Mouse (Mus musculus): ENCODE data around the gene Zfp276. TPM values are rescaled to one million over a fixed set of nuclear protein-coding genes. Genes with fewer than 3 reads are reported as not detected.

Zfp276 gene
- total and polyA plus RNA-seq, 2 experiments, result 24.5 to 26.3 TPM

DNA sequence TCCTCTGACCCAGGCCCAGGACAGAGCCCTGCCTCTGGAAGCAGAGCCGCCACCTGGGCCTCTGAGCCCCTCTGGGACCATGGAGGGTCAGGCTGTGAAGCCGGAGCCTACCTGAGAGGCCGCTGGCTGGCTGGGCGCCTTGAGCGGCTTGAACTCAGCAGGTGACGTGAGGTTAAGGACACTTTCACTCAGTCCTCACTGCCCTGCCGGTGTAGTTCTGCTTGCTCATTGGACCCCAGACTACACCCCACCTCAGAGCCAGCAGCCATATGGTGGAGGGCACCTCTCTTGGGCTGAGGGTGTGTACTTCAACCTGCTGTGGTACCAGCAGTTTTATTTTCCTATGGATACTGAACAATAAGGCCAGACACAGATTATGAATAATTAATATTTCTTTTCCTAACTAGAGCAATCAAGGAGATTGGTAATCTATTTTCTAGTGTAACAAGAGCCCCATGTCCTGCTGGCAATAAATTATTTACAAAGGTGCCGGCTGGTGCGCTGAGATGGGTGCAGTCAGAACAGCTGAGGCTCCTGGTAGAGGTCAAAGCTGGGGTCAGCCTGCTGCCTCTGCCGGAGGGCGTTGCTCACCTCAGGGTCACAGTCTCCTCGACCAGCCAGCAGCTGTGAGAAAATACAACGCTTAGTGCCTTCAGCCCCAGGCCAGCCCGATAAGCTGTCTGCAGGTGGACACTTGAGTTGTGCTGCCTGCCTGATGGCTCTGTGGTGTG is 14.1 kb downstream of the Zfp276 start:
- Histone ChIP-seq H3K36me3 (ENCODE audit: control insufficient read depth, insufficient read depth, low read length) (peaks cover 35% of the 10 kb centered on the region), H3K27ac (replicated peaks; ENCODE audit: insufficient read depth, low read depth, low read length) (no peak overlapping the region), H3K9ac (ENCODE audit: low read depth, low read length) (no peak overlapping the region), H3K79me2 (ENCODE audit: control insufficient read depth, insufficient read depth, low read length) (no peaks in the 10 kb centered on the region), H3K27me3 (ENCODE audit: control insufficient read depth, insufficient read depth, low read length) (no peaks in the 10 kb centered on the region), H3K4me1 (ENCODE audit: control insufficient read depth, insufficient read depth, low read length) (no peaks in the 10 kb centered on the region), H3K4me3 (ENCODE audit: insufficient read depth, low read depth, low read length) (no peak overlapping the region)
- DNase-seq (ENCODE audit: extremely low read depth, low read depth, low spot score), result no peak
- WGBS, result 63% methylated on average over 14 of the region's 14 CpGs
- TF ChIP-seq CTCF (IDR thresholded peaks at IDR 0.05; ENCODE audit: low read depth, low read length), result no peak
- TF ChIP-seq POLR2A (IDR thresholded peaks at IDR 0.05; ENCODE audit: extremely low read depth, insufficient read depth, low read length), result no peak

DNA sequence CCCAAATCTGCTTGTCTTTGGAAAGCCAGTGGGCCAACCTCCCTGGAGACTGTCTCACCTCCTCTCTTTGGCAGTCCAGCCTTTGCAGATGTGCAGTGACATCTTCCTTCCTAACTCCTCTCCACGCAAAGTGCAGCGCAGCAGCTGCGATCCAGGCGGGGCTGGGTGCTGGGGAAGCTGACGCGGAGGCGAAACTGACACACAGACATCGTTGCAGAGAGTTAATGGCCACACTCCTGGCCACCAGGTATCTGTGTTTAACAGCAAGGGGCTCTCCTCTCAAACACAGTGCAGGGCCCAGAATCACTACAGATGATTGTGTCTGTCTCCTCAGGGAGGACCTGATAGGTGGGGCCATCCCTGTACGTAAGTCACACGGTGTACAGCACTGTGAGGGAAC is 17.2 kb downstream of the Zfp276 start:
- 87% methylated on average over 10 of the region's 10 CpGs for WGBS
- Histone ChIP-seq H3K4me1 (ENCODE audit: control insufficient read depth, insufficient read depth, low read length) (no peaks in the 10 kb centered on the region), H3K79me2 (ENCODE audit: control insufficient read depth, insufficient read depth, low read length) (no peaks in the 10 kb centered on the region), H3K27me3 (ENCODE audit: control insufficient read depth, insufficient read depth, low read length) (no peaks in the 10 kb centered on the region), H3K9ac (ENCODE audit: low read depth, low read length) (no peak overlapping the region), H3K27ac (replicated peaks; ENCODE audit: insufficient read depth, low read depth, low read length) (no peak overlapping the region), H3K4me3 (ENCODE audit: insufficient read depth, low read depth, low read length) (no peak overlapping the region), H3K36me3 (ENCODE audit: control insufficient read depth, insufficient read depth, low read length) (peaks cover 11% of the 10 kb centered on the region)
- DNase-seq (ENCODE audit: extremely low read depth, low read depth, low spot score), result no peak
- TF ChIP-seq POLR2A (IDR thresholded peaks at IDR 0.05; ENCODE audit: extremely low read depth, insufficient read depth, low read length) (no peak), CTCF (IDR thresholded peaks at IDR 0.05; ENCODE audit: low read depth, low read length) (no peak)

DNA sequence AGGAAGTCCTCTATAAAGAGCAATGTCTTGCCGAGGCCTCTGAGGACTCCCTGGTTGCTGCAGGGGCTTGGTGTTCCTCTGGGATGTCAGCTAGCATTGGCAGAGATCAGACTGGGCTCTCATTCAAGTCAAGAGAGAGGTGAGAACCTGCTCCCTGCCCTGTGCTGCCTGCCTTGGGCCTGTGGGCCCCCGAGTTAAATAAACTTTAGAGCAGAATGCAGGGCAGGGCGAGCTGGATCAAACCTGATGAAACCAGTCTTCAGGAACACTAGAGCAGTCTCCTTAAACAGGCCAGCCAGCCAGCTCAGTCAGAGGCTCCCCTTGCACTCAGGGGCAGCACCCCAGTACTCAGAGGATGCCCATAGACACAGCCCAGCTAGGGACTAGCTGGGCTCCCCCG is 17.9 kb downstream of the Zfp276 start:
- no peak for TF ChIP-seq POLR2A (IDR thresholded peaks at IDR 0.05; ENCODE audit: extremely low read depth, insufficient read depth, low read length)
- TF ChIP-seq CTCF (IDR thresholded peaks at IDR 0.05; ENCODE audit: low read depth, low read length), result no peak
- Histone ChIP-seq H3K79me2 (ENCODE audit: control insufficient read depth, insufficient read depth, low read length) (no peaks in the 10 kb centered on the region), H3K4me3 (ENCODE audit: insufficient read depth, low read depth, low read length) (no peak overlapping the region), H3K27me3 (ENCODE audit: control insufficient read depth, insufficient read depth, low read length) (no peaks in the 10 kb centered on the region), H3K36me3 (ENCODE audit: control insufficient read depth, insufficient read depth, low read length) (peaks cover 5% of the 10 kb centered on the region; the same call in 1 of the 2 replicates), H3K4me1 (ENCODE audit: control insufficient read depth, insufficient read depth, low read length) (no peaks in the 10 kb centered on the region), H3K27ac (replicated peaks; ENCODE audit: insufficient read depth, low read depth, low read length) (no peak overlapping the region), H3K9ac (ENCODE audit: low read depth, low read length) (no peak overlapping the region)
- 84% methylated on average over 4 of the region's 4 CpGs for WGBS
- DNase-seq (ENCODE audit: extremely low read depth, low read depth, low spot score), result no peak

DNA sequence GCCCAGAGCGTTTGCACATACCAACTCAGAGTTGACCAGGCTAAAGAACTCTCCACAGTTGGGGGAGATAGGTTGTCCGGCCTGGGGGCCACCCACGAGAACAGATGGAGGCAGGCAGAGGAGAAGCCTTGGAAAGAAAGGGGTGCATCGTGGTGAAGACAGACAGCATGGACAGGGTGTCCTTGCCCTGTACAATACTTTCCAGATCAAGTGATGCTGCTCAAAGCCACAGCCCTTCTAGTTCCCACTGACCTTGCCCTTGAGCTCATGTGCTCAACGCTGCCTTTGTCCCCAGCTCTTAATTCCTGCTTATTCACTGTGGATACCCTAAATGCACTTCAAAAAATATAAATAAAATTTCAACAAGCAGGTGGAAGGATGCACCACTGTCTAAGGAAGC is 20.5 kb downstream of the Zfp276 start:
- no peak for TF ChIP-seq CTCF (IDR thresholded peaks at IDR 0.05; ENCODE audit: low read depth, low read length)
- no peak for TF ChIP-seq POLR2A (IDR thresholded peaks at IDR 0.05; ENCODE audit: extremely low read depth, insufficient read depth, low read length)

DNA sequence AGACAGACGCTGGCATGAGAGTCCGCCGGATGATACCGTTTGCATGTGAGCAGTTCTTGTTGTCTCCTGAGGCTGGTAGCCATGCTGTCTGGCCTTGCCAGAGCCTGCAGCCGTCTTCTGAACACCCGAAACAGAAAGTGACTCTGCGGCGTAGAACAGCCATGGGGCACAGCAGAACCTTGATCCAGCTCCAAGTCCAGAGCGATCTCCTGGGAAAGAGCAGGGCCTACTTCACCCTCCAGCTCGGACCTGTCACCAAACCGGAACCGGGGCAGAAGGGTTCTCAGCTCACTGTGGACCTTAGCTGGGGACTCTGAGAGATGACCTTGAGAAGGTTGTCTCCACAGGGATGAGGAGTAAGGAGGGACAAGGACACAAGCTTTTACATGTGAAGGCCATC is 21.1 kb downstream of the Zfp276 start:
- Histone ChIP-seq H3K27me3 (ENCODE audit: control insufficient read depth, insufficient read depth, low read length) (no peaks in the 10 kb centered on the region), H3K4me1 (ENCODE audit: control insufficient read depth, insufficient read depth, low read length) (no peaks in the 10 kb centered on the region), H3K9ac (ENCODE audit: low read depth, low read length) (no peak overlapping the region), H3K79me2 (ENCODE audit: control insufficient read depth, insufficient read depth, low read length) (no peaks in the 10 kb centered on the region), H3K4me3 (ENCODE audit: insufficient read depth, low read depth, low read length) (no peak overlapping the region), H3K27ac (replicated peaks; ENCODE audit: insufficient read depth, low read depth, low read length) (no peak overlapping the region), H3K36me3 (ENCODE audit: control insufficient read depth, insufficient read depth, low read length) (no peaks in the 10 kb centered on the region)
- TF ChIP-seq CTCF (IDR thresholded peaks at IDR 0.05; ENCODE audit: low read depth, low read length), result no peak
- TF ChIP-seq POLR2A (IDR thresholded peaks at IDR 0.05; ENCODE audit: extremely low read depth, insufficient read depth, low read length), result no peak
- WGBS, result 95% methylated on average over 12 of the region's 12 CpGs
- no peak for DNase-seq (ENCODE audit: extremely low read depth, low read depth, low spot score)

More for the DNA sequence above, 20.5 kb downstream of the Zfp276 start:
- no peaks in the 10 kb centered on the region for H3K36me3 ChIP-seq (ENCODE audit: control insufficient read depth, insufficient read depth, low read length)
- no peaks in the 10 kb centered on the region for H3K79me2 ChIP-seq (ENCODE audit: control insufficient read depth, insufficient read depth, low read length)
- no peak overlapping the region for H3K9ac ChIP-seq (ENCODE audit: low read depth, low read length)
- no peak overlapping the region for H3K27ac ChIP-seq (replicated peaks; ENCODE audit: insufficient read depth, low read depth, low read length)
- WGBS, result 88% methylated on average over 5 of the region's 5 CpGs
- no peaks in the 10 kb centered on the region for H3K4me1 ChIP-seq (ENCODE audit: control insufficient read depth, insufficient read depth, low read length)
- H3K27me3 ChIP-seq (ENCODE audit: control insufficient read depth, insufficient read depth, low read length), result no peaks in the 10 kb centered on the region
- H3K4me3 ChIP-seq (ENCODE audit: insufficient read depth, low read depth, low read length), result no peak overlapping the region
- no peak for DNase-seq (ENCODE audit: extremely low read depth, low read depth, low spot score)

DNA sequence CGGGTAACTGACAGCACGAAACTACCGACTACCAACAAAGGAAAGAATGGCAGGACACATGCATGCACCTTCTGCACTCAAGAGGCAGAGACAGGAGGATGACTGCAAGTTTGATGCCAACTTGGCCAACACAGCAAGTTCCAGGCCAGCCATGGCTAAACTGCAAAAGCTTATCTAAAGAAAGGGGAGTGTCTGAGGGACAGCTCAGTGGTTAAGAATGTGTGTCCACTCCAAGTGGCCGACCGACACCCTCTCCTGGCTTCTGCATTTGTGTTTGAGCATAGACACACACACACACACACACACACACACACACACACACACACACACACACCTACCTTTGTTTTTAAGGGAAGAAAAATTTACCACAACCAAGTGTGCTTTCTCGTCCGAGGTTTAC is 24.4 kb downstream of the Zfp276 start:
- Histone ChIP-seq H3K79me2 (ENCODE audit: control insufficient read depth, insufficient read depth, low read length) (no peaks in the 10 kb centered on the region), H3K4me1 (ENCODE audit: control insufficient read depth, insufficient read depth, low read length) (no peaks in the 10 kb centered on the region), H3K4me3 (ENCODE audit: insufficient read depth, low read depth, low read length) (no peak overlapping the region), H3K27ac (replicated peaks; ENCODE audit: insufficient read depth, low read depth, low read length) (no peak overlapping the region), H3K9ac (ENCODE audit: low read depth, low read length) (no peak overlapping the region), H3K36me3 (ENCODE audit: control insufficient read depth, insufficient read depth, low read length) (no peaks in the 10 kb centered on the region), H3K27me3 (ENCODE audit: control insufficient read depth, insufficient read depth, low read length) (no peaks in the 10 kb centered on the region)
- WGBS, result 90% methylated on average over 7 of the region's 7 CpGs
- TF ChIP-seq POLR2A (IDR thresholded peaks at IDR 0.05; ENCODE audit: extremely low read depth, insufficient read depth, low read length) (no peak), CTCF (IDR thresholded peaks at IDR 0.05; ENCODE audit: low read depth, low read length) (no peak)
- DNase-seq (ENCODE audit: extremely low read depth, low read depth, low spot score), result no peak
